In the genomic region with DNA sequence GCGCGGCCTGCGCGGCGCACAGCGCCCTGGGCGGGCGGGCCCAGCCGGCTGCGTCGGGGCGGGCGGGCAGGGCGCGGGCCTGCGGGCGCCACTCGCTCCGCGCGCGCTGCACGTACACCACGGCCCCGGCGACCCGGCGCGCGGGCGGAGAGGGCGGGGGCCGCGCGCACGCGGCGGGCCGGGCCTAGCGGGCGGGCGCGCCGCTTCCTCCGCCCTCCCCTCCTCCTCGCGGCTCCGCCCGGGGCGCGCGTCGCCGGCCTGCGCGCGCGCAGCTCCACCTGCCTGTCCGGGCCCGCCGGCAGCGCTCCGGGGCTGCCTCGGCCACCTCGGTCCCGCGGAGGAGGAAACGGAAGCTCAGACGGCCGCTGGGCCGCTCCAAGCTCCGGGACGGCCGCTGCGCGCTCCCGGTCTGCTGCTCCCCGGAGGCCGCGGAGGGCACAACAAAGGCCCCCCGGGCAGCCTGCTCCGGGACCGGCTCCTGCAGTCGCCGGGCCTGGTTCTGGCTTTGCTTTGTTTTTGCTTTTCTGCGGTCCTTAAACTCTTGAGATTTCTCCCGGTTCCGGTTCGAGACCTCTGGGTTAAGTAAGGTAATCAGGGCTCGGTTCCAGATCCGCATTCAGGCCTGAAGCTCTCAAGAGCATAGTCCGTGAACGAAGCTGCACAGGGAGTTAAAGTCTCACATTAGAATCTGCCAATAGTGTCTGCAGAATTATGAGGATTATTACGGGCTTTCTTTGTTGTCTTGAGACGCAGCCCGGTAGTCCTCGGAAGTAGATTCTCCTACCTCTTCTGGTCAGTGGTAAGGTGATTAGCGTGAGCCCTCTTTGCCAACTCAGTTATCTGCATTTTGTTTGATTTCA, we compare ENCODE assay signal across 7 mouse cellular contexts. TPM values are rescaled to one million over a fixed set of nuclear protein-coding genes. Genes with fewer than 3 reads are reported as not detected.
DNase-seq lines count a peak whose midpoint lies in the region; ATAC-seq lines count a peak whose summit lies in the region.

A gene (minus strand): TSS at position 116 of the 860 bp plus-strand sequence.

- peak; percentile 93 for DNase-seq in adrenal gland, adult 2 months
- DNase-seq in embryo, embryonic 10 days (ENCODE audit: low spot score) = peak; percentile 79
- DNase-seq in gastrocnemius, postnatal 14 days = peak; percentile 82
- peak; percentile 75 to 80 for DNase-seq in left cerebral cortex, postnatal 25 days (ENCODE audit: low spot score in 2 of 2)
- DNase-seq in mesoderm, embryonic 11.5 days (ENCODE audit: low read depth, low spot score) = peak; percentile 85
- DNase-seq in right cerebral cortex, postnatal 4 days = peak; percentile 73

- intact Hi-C loops in gastrocnemius, postnatal 14 days (cut with DNase I; ENCODE audit: low total_unique reads) = loop anchor here (5.0 to 10.0 kb wide), 3 partner anchors 37 to 63 kb away; a partner anchor contains a TSS
- intact Hi-C loops in left cerebral cortex, postnatal 25 days (cut with DNase I) = loop anchor here (1.0 to 2.0 kb wide), 2 partner anchors 53 to 63 kb away; a partner anchor contains a TSS

- peak; percentile 63 for ATAC-seq in inflammation-experienced regulatory T-cells, adult 6 months

RNA-seq across cellular contexts. Expression of the gene that starts here (rescaled TPM):
- 10 to 100 TPM; 56.1 to 68.0 TPM for total RNA-seq in adrenal gland, adult 2 months (2021)
- 25.3 and 32.7 TPM in 2 replicates for polyA plus RNA-seq in adrenal gland, adult 2 months (2012; rRNA removed)
- 10 to 100 TPM; 70.1 to 76.6 TPM for total RNA-seq in gastrocnemius, postnatal 14 days (2021)
- polyA plus RNA-seq in inflammation-experienced regulatory T-cells, adult 6 months (2017; shearing (Covaris generic)) = 10 to 100 TPM in 2 of 3 experiments, 1 to 10 TPM in 1; 9.8 to 12.4 (median 12.0) TPM
- total RNA-seq in left cerebral cortex, postnatal 25 days (2021) = 10 to 100 TPM; 67.3 to 67.5 TPM

Comparison
In these comparisons a context has a peak if more than half of its experiments do, and no peak if none do; other contexts are left out.
1. Peak in every context shown above with its lines: DNase-seq and ATAC-seq.